Mouse (Mus musculus) left cerebral cortex, postnatal 10 days (tissue): ENCODE results near the gene Mpzl3. TPM values are rescaled to one million over a fixed set of nuclear protein-coding genes. Genes with fewer than 3 reads are reported as not detected.
A peak's percentile ranks its signal among the peaks of the same experiment; 100 is the strongest.

ENCODE experiments used
- DNase-seq, 2 experiments: peaks; one replicate each; pipeline ENCODE4 v3.0.0; 2021 to 2022; ENCODE audit warnings: low spot score in 2 of 2, mixed read lengths in 1 of 2; ENCODE audit errors: extremely low spot score in 1 of 2
- intact Hi-C: fragments of 180-260 bp; cut with DNase I; formaldehyde crosslinking; loops from one replicate; pipeline ENCODE4 v1.15.1; 2025
- total RNA-seq, 2 experiments: library from RNA; stranded (reverse); gene quantifications; 2 replicates each; pipeline ENCODE4 v1.2.3; 2021

Mpzl3 gene
- total RNA-seq, 2 experiments from 2014 or later, result 3.1 to 4.5 TPM

GRCm38 (mm10) chr9:45090811-45091210, 35.8 kb downstream of the Mpzl3 start:
- intact Hi-C loops, result no loop called here
- DNase-seq, result no peak

- intact Hi-C loops, result no loop called here
- DNase-seq, result peak in 1 of 2 experiments; percentile 34
These were observed 37.7 kb downstream of the Mpzl3 start for GRCm38 (mm10) chr9:45092641-45093040.

GRCm38 (mm10) chr9:45095149-45095937, 40.4 kb downstream of the Mpzl3 start:
- intact Hi-C loops, result no loop called here
- no peak for DNase-seq

- intact Hi-C loops, result no loop called here
- no peak for DNase-seq
These were observed 42.9 kb downstream of the Mpzl3 start for GRCm38 (mm10) chr9:45097877-45098276.

GRCm38 (mm10) chr9:45098426-45098825, 43.4 kb downstream of the Mpzl3 start:
- no peak for DNase-seq
- intact Hi-C loops, result no loop called here

- DNase-seq, result no peak
These were observed 47.5 kb downstream of the Mpzl3 start for GRCm38 (mm10) chr9:45102528-45102927.

GRCm38 (mm10) chr9:45103211-45103979, 48.4 kb downstream of the Mpzl3 start:
- intact Hi-C loops, result no loop called here
- no peak for DNase-seq

More at GRCm38 (mm10) chr9:45102528-45102927, 47.5 kb downstream of the Mpzl3 start:
- intact Hi-C loops, result no loop called here

- intact Hi-C loops, result no loop called here
- DNase-seq, result no peak
These were observed 50.8 kb downstream of the Mpzl3 start for GRCm38 (mm10) chr9:45105596-45106374.

GRCm38 (mm10) chr9:45115706-45116105, 60.7 kb downstream of the Mpzl3 start:
- intact Hi-C loops, result no loop called here

GRCm38 (mm10) chr9:45116819-45117218, 61.8 kb downstream of the Mpzl3 start:
- no peak for DNase-seq
- intact Hi-C loops, result no loop called here

More at GRCm38 (mm10) chr9:45115706-45116105, 60.7 kb downstream of the Mpzl3 start:
- peak in 1 of 2 experiments; percentile 68 for DNase-seq

GRCm38 (mm10) chr9:45117741-45118431, 62.9 kb downstream of the Mpzl3 start, which contains the start of gene Scn2b:
Scn2b (plus strand) TSS chr9:45117782.
- intact Hi-C loops, result no loop called here
- peak in 1 of 2 experiments; percentile 54 for DNase-seq

- intact Hi-C loops, result no loop called here
These were observed 63.6 kb downstream of the Mpzl3 start for GRCm38 (mm10) chr9:45118552-45118951.

GRCm38 (mm10) chr9:45119316-45119953, 64.4 kb downstream of the Mpzl3 start:
- intact Hi-C loops, result no loop called here
- no peak for DNase-seq

More at GRCm38 (mm10) chr9:45118552-45118951, 63.6 kb downstream of the Mpzl3 start:
- no peak for DNase-seq

GRCm38 (mm10) chr9:45119954-45120530, 65.1 kb downstream of the Mpzl3 start:
- intact Hi-C loops, result no loop called here
- no peak for DNase-seq

GRCm38 (mm10) chr9:45120567-45120966, 65.6 kb downstream of the Mpzl3 start:
- no peak for DNase-seq
- intact Hi-C loops, result no loop called here

GRCm38 (mm10) chr9:45121001-45121400, 66.0 kb downstream of the Mpzl3 start:
- DNase-seq, result peak in 1 of 2 experiments; percentile 42
- intact Hi-C loops, result no loop called here

GRCm38 (mm10) chr9:45121769-45122168, 66.8 kb downstream of the Mpzl3 start:
- DNase-seq, result peak; percentile 73 to 81
- intact Hi-C loops, result no loop called here
